Mouse (Mus musculus): ENCODE measurements around the gene Inpp5e. TPM values are rescaled to one million over a fixed set of nuclear protein-coding genes. Genes with fewer than 3 reads are reported as not detected.
"Not testable (repeated sequence)": the region's sequence is repeated elsewhere in the genome, so short reads cannot be mapped to it uniquely, and the experiment has no call there.

The Inpp5e gene
- total RNA-seq, 2 experiments from 2014 or later, result 4.7 to 11.6 TPM

- no peak for ATAC-seq (replicated peaks; ENCODE audit: poor library complexity, severe bottlenecking)
These were observed 14.1 kb upstream of the Inpp5e start for GRCm38 (mm10) chr2:26423086-26423485.

GRCm38 (mm10) chr2:26421969-26422368 is 13.0 kb upstream of the Inpp5e start:
- no peak for ATAC-seq (replicated peaks; ENCODE audit: poor library complexity, severe bottlenecking)

GRCm38 (mm10) chr2:26418120-26418519 is 9.1 kb upstream of the Inpp5e start:
- ATAC-seq (replicated peaks; ENCODE audit: poor library complexity, severe bottlenecking), result no peak

- ATAC-seq (replicated peaks; ENCODE audit: poor library complexity, severe bottlenecking), result no peak
These were observed 8.1 kb upstream of the Inpp5e start for GRCm38 (mm10) chr2:26417066-26417465.

- no peak for ATAC-seq (replicated peaks; ENCODE audit: poor library complexity, severe bottlenecking)
These were observed 2.0 kb upstream of the Inpp5e start for GRCm38 (mm10) chr2:26410931-26411411.

GRCm38 (mm10) chr2:26410091-26410490 is 1.1 kb upstream of the Inpp5e start:
- no peak for ATAC-seq (replicated peaks; ENCODE audit: poor library complexity, severe bottlenecking)

- no peak for ATAC-seq (replicated peaks; ENCODE audit: poor library complexity, severe bottlenecking)
These were observed 359 bp upstream of the Inpp5e start for GRCm38 (mm10) chr2:26409362-26409761.

GRCm38 (mm10) chr2:26403306-26403705 is 5.7 kb downstream of the Inpp5e start:
- no peak for ATAC-seq (replicated peaks; ENCODE audit: poor library complexity, severe bottlenecking)

GRCm38 (mm10) chr2:26402265-26402664 is 6.7 kb downstream of the Inpp5e start:
- ATAC-seq (replicated peaks; ENCODE audit: poor library complexity, severe bottlenecking), result no peak

- no peak for ATAC-seq (replicated peaks; ENCODE audit: poor library complexity, severe bottlenecking)
These were observed 8.0 kb downstream of the Inpp5e start for GRCm38 (mm10) chr2:26401023-26401422.

- no peak for ATAC-seq (replicated peaks; ENCODE audit: poor library complexity, severe bottlenecking)
These were observed 8.7 kb downstream of the Inpp5e start for GRCm38 (mm10) chr2:26400296-26400695.

- no peak for ATAC-seq (replicated peaks; ENCODE audit: poor library complexity, severe bottlenecking)
These were observed 9.4 kb downstream of the Inpp5e start for GRCm38 (mm10) chr2:26399647-26400046.

GRCm38 (mm10) chr2:26398978-26399377 is 10.0 kb downstream of the Inpp5e start:
- no peak for ATAC-seq (replicated peaks; ENCODE audit: poor library complexity, severe bottlenecking)

- ATAC-seq (replicated peaks; ENCODE audit: poor library complexity, severe bottlenecking), result no peak
These were observed 17.4 kb downstream of the Inpp5e start for GRCm38 (mm10) chr2:26391617-26392016.

GRCm38 (mm10) chr2:26390954-26391353 is 18.0 kb downstream of the Inpp5e start:
- ATAC-seq (replicated peaks; ENCODE audit: poor library complexity, severe bottlenecking), result no peak

GRCm38 (mm10) chr2:26389154-26389690 is 19.8 kb downstream of the Inpp5e start, which contains the start of the genes Entr1 and Pmpca:
Gene Entr1, minus strand, starts transcription at chr2:26389316.
Gene Pmpca, plus strand, starts transcription at chr2:26389339.
- peak; percentile 88 for ATAC-seq (replicated peaks; ENCODE audit: poor library complexity, severe bottlenecking)

- ATAC-seq (replicated peaks; ENCODE audit: poor library complexity, severe bottlenecking), result no peak
These were observed 20.3 kb downstream of the Inpp5e start for GRCm38 (mm10) chr2:26388682-26389153.

GRCm38 (mm10) chr2:26387713-26388112 is 21.3 kb downstream of the Inpp5e start:
- no peak for ATAC-seq (replicated peaks; ENCODE audit: poor library complexity, severe bottlenecking)

- ATAC-seq (replicated peaks; ENCODE audit: poor library complexity, severe bottlenecking), result not testable (repeated sequence)
These were observed 28.1 kb downstream of the Inpp5e start for GRCm38 (mm10) chr2:26380871-26381270.

- peak; percentile 95 for ATAC-seq (replicated peaks; ENCODE audit: poor library complexity, severe bottlenecking)
These were observed 28.8 kb downstream of the Inpp5e start, which contains the start of gene Snapc4 for GRCm38 (mm10) chr2:26380131-26380771. Gene Snapc4, minus strand, starts transcription at chr2:26380653.

GRCm38 (mm10) chr2:26372396-26372795 is 36.6 kb downstream of the Inpp5e start:
- ATAC-seq (replicated peaks; ENCODE audit: poor library complexity, severe bottlenecking), result no peak

GRCm38 (mm10) chr2:26368572-26368971 is 40.4 kb downstream of the Inpp5e start:
- ATAC-seq (replicated peaks; ENCODE audit: poor library complexity, severe bottlenecking), result no peak
